Mouse (Mus musculus): ENCODE data around the gene Chadl. TPM values are rescaled to one million over a fixed set of nuclear protein-coding genes. Genes with fewer than 3 reads are reported as not detected.
A peak's percentile ranks its signal among the peaks of the same experiment; 100 is the strongest.
"Not testable (repeated sequence)": the region's sequence is repeated elsewhere in the genome, so short reads cannot be mapped to it uniquely, and the experiment has no call there.

Gene Chadl
- polyA plus RNA-seq, 1 experiment: 4.6 TPM

DNA sequence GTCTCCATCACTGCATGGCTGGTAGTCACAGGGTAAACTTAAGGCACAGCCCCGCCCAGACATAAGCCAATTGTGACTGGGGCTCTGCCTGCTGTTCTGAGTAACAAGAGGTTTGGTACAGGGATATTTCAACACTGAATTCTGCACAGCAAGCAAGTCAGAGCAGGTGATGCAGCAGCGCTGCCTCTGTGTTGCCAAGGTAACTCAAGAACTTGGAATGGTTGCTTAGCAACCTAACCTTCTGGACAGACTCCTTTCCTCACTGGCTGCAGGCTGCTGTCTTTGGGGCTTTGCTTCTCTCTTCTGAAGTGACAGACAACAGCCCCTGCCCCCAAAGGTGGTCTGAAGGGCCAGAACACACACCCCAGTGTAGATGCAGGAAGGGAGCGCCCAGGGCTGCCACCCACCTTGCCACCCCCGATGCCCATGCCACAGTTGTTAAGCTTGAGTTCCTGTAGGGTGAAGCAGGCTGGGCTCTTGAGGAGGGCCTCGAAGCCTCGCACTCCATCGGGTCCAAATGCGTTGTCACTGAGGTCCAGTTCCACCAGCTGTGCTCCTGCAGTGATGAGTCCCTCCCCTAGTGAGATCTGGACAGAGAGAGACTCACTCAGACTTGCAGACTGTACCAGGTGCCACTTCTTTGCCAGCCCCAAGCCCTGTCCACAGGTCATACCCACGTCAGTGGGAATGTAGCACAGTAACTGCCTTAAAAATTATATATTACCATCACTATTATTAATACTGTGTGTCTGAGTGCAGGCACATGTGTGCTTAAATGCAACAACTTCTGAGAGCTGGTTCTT is 21.4 kb upstream of the Chadl start:
- H3K36me3 ChIP-seq (ENCODE audit: control insufficient read depth, insufficient read depth, low read length): no peaks in the 10 kb centered on the region; the same call in 1 of the 2 replicates

GRCm38 (mm10) chr15:81713742-81714141 is 16.7 kb upstream of the Chadl start:
- no peak for TF ChIP-seq CTCF (IDR thresholded peaks at IDR 0.05; ENCODE audit: control insufficient read depth, insufficient read depth, insufficient replicate concordance, low read depth, low read length)
- no peak for TF ChIP-seq POLR2A (IDR thresholded peaks at IDR 0.05; ENCODE audit: control insufficient read depth, low read depth, low read length)
- no peak overlapping the region for H3K4me3 ChIP-seq (ENCODE audit: control insufficient read depth, low read depth, low read length)
- H3K27me3 ChIP-seq (ENCODE audit: control insufficient read depth, insufficient read depth, low read length): no peaks in the 10 kb centered on the region
- peaks cover 3% of the 10 kb centered on the region for H3K4me1 ChIP-seq (ENCODE audit: control insufficient read depth, insufficient read depth, low read length)
- H3K27ac ChIP-seq (ENCODE audit: control insufficient read depth, insufficient read depth, low read depth, low read length): no peak overlapping the region
- peaks cover 2% of the 10 kb centered on the region; the same call in 1 of the 2 replicates for H3K36me3 ChIP-seq (ENCODE audit: control insufficient read depth, insufficient read depth, low read length)

More for the DNA sequence above, 21.4 kb upstream of the Chadl start:
- Histone ChIP-seq H3K4me1 (ENCODE audit: control insufficient read depth, insufficient read depth, low read length) (peaks cover 3% of the 10 kb centered on the region), H3K4me3 (ENCODE audit: control insufficient read depth, low read depth, low read length) (peak overlapping the region; percentile 82), H3K27me3 (ENCODE audit: control insufficient read depth, insufficient read depth, low read length) (no peaks in the 10 kb centered on the region), H3K27ac (ENCODE audit: control insufficient read depth, insufficient read depth, low read depth, low read length) (peak overlapping the region; percentile 54; the same call in 1 of the 2 replicates)
- TF ChIP-seq POLR2A (IDR thresholded peaks at IDR 0.05; ENCODE audit: control insufficient read depth, low read depth, low read length): peak; percentile 23; the same call in 1 of the 2 replicates
- TF ChIP-seq CTCF (IDR thresholded peaks at IDR 0.05; ENCODE audit: control insufficient read depth, insufficient read depth, insufficient replicate concordance, low read depth, low read length): no peak

DNA sequence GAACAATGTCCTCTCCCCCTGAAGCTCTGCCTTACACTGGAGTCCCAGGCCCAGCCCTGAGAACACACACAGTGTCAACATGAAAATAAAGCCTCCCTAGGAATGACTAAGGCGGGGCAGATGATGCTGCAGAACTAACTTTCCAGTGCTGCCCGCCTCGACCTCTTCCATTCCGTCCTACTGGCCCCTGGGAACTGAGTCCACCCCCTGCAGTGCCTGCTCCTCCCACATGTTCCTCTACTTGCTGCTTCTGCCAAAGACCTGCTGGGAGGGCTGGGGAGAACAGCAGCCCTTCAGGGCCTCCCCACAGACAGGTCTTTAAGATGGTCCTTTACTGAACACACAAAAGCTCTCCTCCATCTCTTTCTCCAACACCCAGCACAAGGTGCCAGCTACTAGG is 13.7 kb upstream of the Chadl start:
- Histone ChIP-seq H3K27me3 (ENCODE audit: control insufficient read depth, insufficient read depth, low read length) (no peaks in the 10 kb centered on the region), H3K4me3 (ENCODE audit: control insufficient read depth, low read depth, low read length) (peak overlapping the region; percentile 28; the same call in 1 of the 2 replicates), H3K27ac (ENCODE audit: control insufficient read depth, insufficient read depth, low read depth, low read length) (no peak overlapping the region), H3K36me3 (ENCODE audit: control insufficient read depth, insufficient read depth, low read length) (peaks cover 2% of the 10 kb centered on the region; the same call in 1 of the 2 replicates), H3K4me1 (ENCODE audit: control insufficient read depth, insufficient read depth, low read length) (no peaks in the 10 kb centered on the region)
- TF ChIP-seq POLR2A (IDR thresholded peaks at IDR 0.05; ENCODE audit: control insufficient read depth, low read depth, low read length) (no peak), CTCF (IDR thresholded peaks at IDR 0.05; ENCODE audit: control insufficient read depth, insufficient read depth, insufficient replicate concordance, low read depth, low read length) (no peak)

DNA sequence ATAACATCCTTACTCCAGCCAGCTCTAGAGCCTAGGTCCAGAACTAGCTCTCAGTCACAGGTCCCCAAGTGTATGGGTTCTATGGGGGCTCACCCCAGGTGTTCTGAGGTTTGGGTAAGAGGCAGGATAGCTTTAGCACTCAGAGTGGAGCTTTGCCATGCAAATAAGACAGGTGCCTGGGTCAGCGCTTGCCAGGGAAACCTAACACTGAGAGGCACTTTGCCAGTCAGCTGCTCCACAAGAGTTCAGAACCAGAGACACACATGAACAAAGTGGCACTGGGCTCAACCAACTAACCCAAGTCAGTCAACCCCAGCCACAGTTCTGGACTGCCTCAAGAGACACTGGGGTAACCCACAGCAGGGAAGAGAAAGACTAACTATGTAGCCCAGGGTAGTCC is 12.6 kb upstream of the Chadl start:
- no peaks in the 10 kb centered on the region for H3K4me1 ChIP-seq (ENCODE audit: control insufficient read depth, insufficient read depth, low read length)
- no peak overlapping the region for H3K27ac ChIP-seq (ENCODE audit: control insufficient read depth, insufficient read depth, low read depth, low read length)
- H3K4me3 ChIP-seq (ENCODE audit: control insufficient read depth, low read depth, low read length): no peak overlapping the region
- no peak for TF ChIP-seq CTCF (IDR thresholded peaks at IDR 0.05; ENCODE audit: control insufficient read depth, insufficient read depth, insufficient replicate concordance, low read depth, low read length)
- no peak for TF ChIP-seq POLR2A (IDR thresholded peaks at IDR 0.05; ENCODE audit: control insufficient read depth, low read depth, low read length)
- no peaks in the 10 kb centered on the region for H3K27me3 ChIP-seq (ENCODE audit: control insufficient read depth, insufficient read depth, low read length)
- peaks cover 2% of the 10 kb centered on the region; the same call in 1 of the 2 replicates for H3K36me3 ChIP-seq (ENCODE audit: control insufficient read depth, insufficient read depth, low read length)

DNA sequence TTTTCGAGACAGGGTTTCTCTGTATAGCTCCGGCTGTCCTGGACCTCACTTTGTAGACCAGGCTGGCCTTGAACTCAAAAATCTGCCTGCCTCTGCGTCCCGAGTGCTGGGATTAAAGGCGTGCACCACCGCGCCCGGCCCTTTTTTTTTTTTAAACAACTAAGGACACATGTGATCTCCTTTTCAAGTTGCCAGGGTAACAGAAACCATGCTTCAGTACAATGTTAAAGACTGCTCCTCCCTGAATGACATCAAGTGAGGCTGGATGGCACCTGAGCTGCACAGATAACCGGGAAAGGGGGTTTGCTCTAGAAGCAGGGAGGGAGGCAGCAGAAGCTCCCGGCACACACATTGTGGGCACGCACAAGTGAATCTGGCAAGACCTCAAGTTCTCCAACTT is 11.9 kb upstream of the Chadl start:
- Histone ChIP-seq H3K36me3 (ENCODE audit: control insufficient read depth, insufficient read depth, low read length) (peaks cover 2% of the 10 kb centered on the region; the same call in 1 of the 2 replicates), H3K4me3 (ENCODE audit: control insufficient read depth, low read depth, low read length) (no peak overlapping the region), H3K4me1 (ENCODE audit: control insufficient read depth, insufficient read depth, low read length) (no peaks in the 10 kb centered on the region), H3K27ac (ENCODE audit: control insufficient read depth, insufficient read depth, low read depth, low read length) (no peak overlapping the region), H3K27me3 (ENCODE audit: control insufficient read depth, insufficient read depth, low read length) (no peaks in the 10 kb centered on the region)
- no peak for TF ChIP-seq CTCF (IDR thresholded peaks at IDR 0.05; ENCODE audit: control insufficient read depth, insufficient read depth, insufficient replicate concordance, low read depth, low read length)
- TF ChIP-seq POLR2A (IDR thresholded peaks at IDR 0.05; ENCODE audit: control insufficient read depth, low read depth, low read length): no peak

DNA sequence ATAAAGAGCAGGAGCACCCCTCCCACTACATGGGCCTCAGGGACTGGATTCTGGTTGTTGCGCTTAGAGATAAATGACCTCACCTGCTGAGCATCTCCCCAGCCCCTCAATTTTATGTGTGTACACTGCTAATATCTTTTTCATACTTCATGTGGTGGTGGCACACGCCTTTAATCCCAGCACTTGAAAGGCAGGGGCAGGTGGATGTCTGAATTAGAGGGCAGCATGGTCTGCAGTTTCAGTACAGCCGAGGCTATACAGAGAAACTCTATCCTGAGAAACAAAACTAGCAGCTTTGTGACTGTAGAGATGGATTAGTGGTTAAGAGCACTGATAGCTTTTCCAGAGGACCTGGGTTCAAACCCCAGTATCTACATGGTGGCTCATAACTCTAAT is 6.0 kb upstream of the Chadl start:
- no peak overlapping the region for H3K4me3 ChIP-seq (ENCODE audit: control insufficient read depth, low read depth, low read length)
- no peaks in the 10 kb centered on the region for H3K36me3 ChIP-seq (ENCODE audit: control insufficient read depth, insufficient read depth, low read length)
- no peaks in the 10 kb centered on the region for H3K4me1 ChIP-seq (ENCODE audit: control insufficient read depth, insufficient read depth, low read length)
- no peak overlapping the region for H3K27ac ChIP-seq (ENCODE audit: control insufficient read depth, insufficient read depth, low read depth, low read length)
- H3K27me3 ChIP-seq (ENCODE audit: control insufficient read depth, insufficient read depth, low read length): no peaks in the 10 kb centered on the region
- TF ChIP-seq CTCF (IDR thresholded peaks at IDR 0.05; ENCODE audit: control insufficient read depth, insufficient read depth, insufficient replicate concordance, low read depth, low read length) (no peak), POLR2A (IDR thresholded peaks at IDR 0.05; ENCODE audit: control insufficient read depth, low read depth, low read length) (no peak)

GRCm38 (mm10) chr15:81702306-81703093 is 5.4 kb upstream of the Chadl start:
- TF ChIP-seq CTCF (IDR thresholded peaks at IDR 0.05; ENCODE audit: control insufficient read depth, insufficient read depth, insufficient replicate concordance, low read depth, low read length): no peak
- Histone ChIP-seq H3K4me3 (ENCODE audit: control insufficient read depth, low read depth, low read length) (no peak overlapping the region), H3K27ac (ENCODE audit: control insufficient read depth, insufficient read depth, low read depth, low read length) (no peak overlapping the region), H3K27me3 (ENCODE audit: control insufficient read depth, insufficient read depth, low read length) (no peaks in the 10 kb centered on the region), H3K36me3 (ENCODE audit: control insufficient read depth, insufficient read depth, low read length) (no peaks in the 10 kb centered on the region), H3K4me1 (ENCODE audit: control insufficient read depth, insufficient read depth, low read length) (no peaks in the 10 kb centered on the region)

- not testable (repeated sequence) for H3K27ac ChIP-seq (ENCODE audit: control insufficient read depth, insufficient read depth, low read depth, low read length); H3K27me3 ChIP-seq (ENCODE audit: control insufficient read depth, insufficient read depth, low read length); H3K36me3 ChIP-seq (ENCODE audit: control insufficient read depth, insufficient read depth, low read length); H3K4me1 ChIP-seq (ENCODE audit: control insufficient read depth, insufficient read depth, low read length); H3K4me3 ChIP-seq (ENCODE audit: control insufficient read depth, low read depth, low read length)
Observed at GRCm38 (mm10) chr15:81701350-81701749, 4.3 kb upstream of the Chadl start.
